ENCODE assay signal across 28 mouse cellular contexts in the genomic region with DNA sequence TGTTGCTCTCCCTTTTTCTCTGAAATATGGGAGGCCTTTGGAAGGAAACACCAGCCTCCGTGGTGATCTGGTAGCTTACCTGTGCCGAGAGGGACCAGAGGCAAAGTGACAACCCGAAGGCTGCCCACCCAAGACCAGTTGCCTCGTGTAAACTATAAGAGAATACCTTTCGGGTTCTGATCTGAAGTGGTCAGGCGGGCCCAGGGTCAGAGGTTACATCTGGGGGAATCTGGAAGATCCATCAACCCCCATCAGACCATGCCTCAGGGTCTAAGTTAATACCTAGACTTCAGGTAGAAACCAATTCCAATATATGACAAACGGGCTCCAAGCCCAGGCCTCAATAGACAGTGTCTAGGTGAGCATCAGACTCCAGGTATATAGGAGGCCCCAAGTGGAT. TPM values are rescaled to one million over a fixed set of nuclear protein-coding genes. Genes with fewer than 3 reads are reported as not detected.
"Had no signal": no experiment of that assay in that cellular context is flagged by ENCODE, and none has a peak within 500 bp of the region (broad histone marks: within the 10 kb centered on the region; RNA-seq: fewer than 3 reads in every experiment).

No protein-coding gene starts in this region.

- H3K36me3 ChIP-seq: lung, embryonic 15.5 days had no signal

- H3K4me2 ChIP-seq: lung, embryonic 15.5 days; midbrain, embryonic 11.5 days had no signal

- H3K27ac ChIP-seq: kidney, postnatal 0 days; layer of hippocampus, adult 2 months; liver, embryonic 14.5 days; lung, embryonic 15.5 days had no signal

- H3K27me3 ChIP-seq: lung, embryonic 15.5 days had no signal

- H3K9me3 ChIP-seq: lung, embryonic 15.5 days; megakaryocyte, embryonic 14.5 days had no signal

- H3K4me3 ChIP-seq: layer of hippocampus, adult 2 months; lung, embryonic 15.5 days; megakaryocyte, embryonic 14.5 days had no signal

- H3K9ac ChIP-seq: liver, embryonic 14.5 days; lung, embryonic 15.5 days had no signal

- DNase-seq: kidney, adult 2 months; kidney, postnatal 25 days; layer of hippocampus, adult 9-11 months; lung, adult 18-20 months; lung, postnatal 10 days; lung, postnatal 36 days; thymus, postnatal 25 days had no signal

RNA-seq across cellular contexts. Expression of a gene that starts 35.3 kb away (rescaled TPM):
- total RNA-seq: layer of hippocampus, adult 2 months; layer of hippocampus, postnatal 25 days; left cerebral cortex, adult 18-20 months; left cerebral cortex, postnatal 25 days; liver, adult 2 months; midbrain, postnatal 0 days had no signal
- polyA plus RNA-seq: kidney, embryonic 14.5 days; kidney, postnatal 0 days; large intestine, adult 2 months; limb, embryonic 14.5 days; liver, adult 2 months; liver, embryonic 14.5 days; lung, embryonic 15.5 days; midbrain, embryonic 11.5 days; midbrain, embryonic 14.5 days; midbrain, postnatal 0 days; neural tube, embryonic 11.5 days; neural tube, embryonic 14.5 days; small intestine, adult 2 months; spleen, adult 2 months; stomach, embryonic 16.5 days; thymus, postnatal 0 days had no signal
